Mouse (Mus musculus) ovary, postnatal 10 days (tissue): ENCODE results near the gene Dot1l.

Source experiments
- DNase-seq: peaks from one replicate; pipeline ENCODE4 v3.0.0; 2022; ENCODE audit warnings: low spot score

Dot1l gene

DNA sequence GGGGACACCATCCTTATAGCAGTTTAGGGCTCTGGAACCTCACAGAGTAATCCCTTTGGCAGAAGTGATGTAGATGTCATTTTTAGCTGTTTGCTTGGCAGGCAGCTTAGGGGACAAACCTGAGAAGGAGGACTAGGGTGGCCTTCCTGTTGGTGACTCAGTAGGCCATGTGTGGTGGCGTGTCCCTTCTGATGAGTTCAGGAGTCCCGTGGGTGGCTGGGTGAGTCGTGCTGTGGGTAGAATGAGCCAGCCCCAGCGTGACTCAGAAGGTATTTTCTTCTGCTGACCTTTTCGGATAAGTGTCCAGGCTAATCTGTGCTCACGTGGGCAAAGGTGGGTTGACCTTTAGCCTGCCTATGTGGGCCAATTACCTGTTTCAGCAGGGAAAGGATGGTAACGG, 3.6 kb downstream of the Dot1l start:
- DNase-seq = no peak

- no peak for DNase-seq
These were observed 5.9 kb downstream of the Dot1l start for GRCm38 (mm10) chr10:80760596-80761524.

GRCm38 (mm10) chr10:80761821-80762220, 6.8 kb downstream of the Dot1l start:
- DNase-seq = no peak

GRCm38 (mm10) chr10:80763502-80763901, 8.5 kb downstream of the Dot1l start:
- DNase-seq = no peak

DNA sequence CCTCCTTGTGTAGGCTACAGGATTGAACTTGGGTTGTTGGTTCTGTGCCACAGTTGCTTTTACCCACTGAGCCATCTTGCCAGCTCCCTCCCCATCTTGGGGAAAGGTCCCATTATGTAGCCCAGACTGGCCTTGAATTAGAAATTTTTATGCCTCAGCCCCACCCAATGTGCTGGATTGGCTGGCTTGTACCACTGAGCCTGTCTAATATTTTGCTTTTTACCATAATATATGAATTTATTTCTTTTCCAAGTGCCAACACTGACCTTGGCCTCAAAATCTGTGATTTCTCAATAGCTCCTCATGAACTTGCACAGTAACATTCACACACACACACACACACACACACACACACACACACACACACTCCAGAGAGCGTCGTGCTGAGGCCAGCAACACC, 10.7 kb downstream of the Dot1l start:
- DNase-seq = no peak

- DNase-seq = no peak
These were observed 11.3 kb downstream of the Dot1l start for GRCm38 (mm10) chr10:80766161-80766815.

- no peak for DNase-seq
These were observed 13.4 kb downstream of the Dot1l start for GRCm38 (mm10) chr10:80768365-80768764.

DNA sequence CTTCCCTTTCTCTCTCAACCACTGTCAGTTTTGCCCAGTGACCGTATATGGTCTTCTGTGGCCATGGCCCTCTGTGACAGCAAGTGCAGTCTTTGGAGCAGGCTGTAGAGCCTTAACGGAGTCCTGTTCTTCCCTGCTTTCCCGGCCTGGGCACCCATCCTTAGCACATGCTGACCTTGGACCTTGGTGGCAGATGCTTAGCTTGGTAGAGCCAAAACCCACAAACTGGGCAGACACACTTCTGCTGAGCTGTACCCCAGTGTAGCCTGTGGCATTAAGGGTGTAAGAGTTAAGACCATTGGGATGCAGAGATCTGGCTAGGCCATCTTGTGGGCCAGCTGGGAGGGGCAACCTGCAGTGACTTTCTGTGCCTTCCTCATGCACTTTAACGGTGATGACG, 18.8 kb downstream of the Dot1l start:
- DNase-seq = no peak

DNA sequence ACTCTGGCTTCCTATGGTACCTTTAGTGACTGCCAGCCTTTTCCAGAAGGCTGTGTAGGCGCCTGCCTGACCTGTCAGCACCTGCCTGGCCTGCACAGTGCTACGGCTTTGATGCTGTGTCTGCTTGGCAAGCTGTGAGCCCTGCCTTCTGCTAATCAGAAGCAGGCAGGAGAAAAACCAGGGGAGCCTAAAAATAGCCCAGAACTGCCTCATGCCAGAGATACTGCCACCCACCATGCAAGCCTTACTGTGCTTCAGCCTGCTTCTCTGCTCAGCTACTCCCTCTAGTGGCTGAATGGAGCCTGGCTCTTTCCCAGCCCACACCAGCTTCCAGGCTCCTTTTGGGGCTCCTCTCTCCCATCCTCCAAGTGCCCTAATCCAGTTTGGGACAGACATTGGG, 19.5 kb downstream of the Dot1l start:
- peak; percentile 45 for DNase-seq

GRCm38 (mm10) chr10:80774981-80775380, 20.0 kb downstream of the Dot1l start:
- DNase-seq = no peak

DNA sequence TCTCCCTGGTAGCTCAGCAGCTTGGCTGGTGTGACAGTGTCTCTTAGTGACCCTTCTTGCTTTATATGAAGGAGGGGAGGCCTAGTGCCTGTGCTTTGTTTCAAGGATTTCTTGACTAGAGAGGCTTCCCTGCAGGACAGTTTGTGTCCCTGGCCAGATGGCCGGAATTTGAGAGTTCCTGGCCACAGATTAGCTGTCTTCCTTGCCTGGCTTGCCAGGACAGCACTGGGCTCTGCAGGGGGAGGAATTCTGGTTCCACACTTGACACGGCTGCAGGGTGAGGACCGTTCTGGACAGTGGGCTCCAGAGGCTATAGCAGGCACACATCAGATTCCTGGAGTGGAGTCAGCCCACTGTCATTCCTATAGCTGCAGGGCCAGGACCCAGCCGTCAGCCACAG, 20.7 kb downstream of the Dot1l start:
- DNase-seq = no peak

- no peak for DNase-seq
These were observed 21.4 kb downstream of the Dot1l start for GRCm38 (mm10) chr10:80776358-80776869.

- DNase-seq = no peak
These were observed 22.1 kb downstream of the Dot1l start for GRCm38 (mm10) chr10:80777123-80777522.

DNA sequence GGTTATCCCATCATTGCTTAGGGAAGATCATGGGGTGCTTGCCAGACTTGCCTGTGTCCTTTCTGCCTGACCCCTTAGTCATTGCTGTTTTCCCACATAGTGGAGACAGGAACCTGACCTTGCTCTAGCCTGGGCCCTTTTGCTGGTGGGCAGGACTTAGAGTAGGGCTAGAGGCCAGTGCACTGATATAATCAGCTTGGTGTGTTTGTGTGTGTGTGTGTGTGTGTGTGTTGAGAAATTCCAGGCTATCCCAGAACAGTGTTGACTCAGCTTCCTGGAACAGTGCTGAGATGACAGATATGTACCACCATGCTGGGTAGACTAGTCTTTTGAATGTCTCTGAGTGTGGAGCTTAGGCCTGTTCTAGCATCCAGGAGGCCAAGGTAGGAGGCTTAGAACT, 24.6 kb downstream of the Dot1l start:
- no peak for DNase-seq

- no peak for DNase-seq
These were observed 29.3 kb downstream of the Dot1l start for GRCm38 (mm10) chr10:80784302-80784701.

GRCm38 (mm10) chr10:80784871-80785270, 29.9 kb downstream of the Dot1l start:
- DNase-seq = no peak

DNA sequence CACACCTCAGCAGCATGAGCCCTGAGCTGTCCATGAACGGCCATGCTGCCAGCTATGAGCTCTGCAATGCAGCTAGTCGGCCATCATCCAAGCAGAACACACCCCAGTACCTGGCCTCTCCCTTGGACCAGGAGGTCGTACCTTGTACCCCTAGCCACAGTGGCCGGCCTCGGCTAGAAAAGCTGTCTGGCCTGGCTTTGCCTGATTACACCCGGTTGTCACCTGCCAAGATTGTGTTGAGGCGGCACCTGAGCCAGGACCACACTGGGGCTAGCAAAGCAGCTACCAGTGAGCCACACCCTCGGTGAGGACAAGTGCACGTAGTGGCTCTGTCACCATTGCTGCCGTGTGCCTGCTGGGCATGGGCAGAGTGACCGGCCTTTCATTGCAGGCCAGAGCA, 31.0 kb downstream of the Dot1l start:
- DNase-seq = no peak

- DNase-seq = no peak
These were observed 32.5 kb downstream of the Dot1l start for GRCm38 (mm10) chr10:80787517-80787916.

- DNase-seq = no peak
These were observed 35.9 kb downstream of the Dot1l start for GRCm38 (mm10) chr10:80790761-80791404.

GRCm38 (mm10) chr10:80791476-80792174, 36.6 kb downstream of the Dot1l start:
- no peak for DNase-seq

- no peak for DNase-seq
These were observed 37.4 kb downstream of the Dot1l start for GRCm38 (mm10) chr10:80792175-80793032.
